Mouse (Mus musculus) stomach, postnatal 0 days (tissue): ENCODE measurements at regions not wholly inside any gene's neighbourhood (a gene's known extent, or its start where the extent isn't known, plus 50 kb on each side); places are given as distances from the start of the nearest gene placed in this dataset.

Experiments used
- CTCF ChIP-seq: IDR thresholded peaks from 2 replicates; pipeline ENCODE4 v1.5.1; 2016; ENCODE audit warnings: antibody characterized with exemption, low read depth, mild to moderate bottlenecking, moderate library complexity
- EP300 ChIP-seq: optimal IDR thresholded peaks from 2 replicates; pipeline ENCODE3; 2016; ENCODE audit warnings: antibody characterized with exemption

DNA sequence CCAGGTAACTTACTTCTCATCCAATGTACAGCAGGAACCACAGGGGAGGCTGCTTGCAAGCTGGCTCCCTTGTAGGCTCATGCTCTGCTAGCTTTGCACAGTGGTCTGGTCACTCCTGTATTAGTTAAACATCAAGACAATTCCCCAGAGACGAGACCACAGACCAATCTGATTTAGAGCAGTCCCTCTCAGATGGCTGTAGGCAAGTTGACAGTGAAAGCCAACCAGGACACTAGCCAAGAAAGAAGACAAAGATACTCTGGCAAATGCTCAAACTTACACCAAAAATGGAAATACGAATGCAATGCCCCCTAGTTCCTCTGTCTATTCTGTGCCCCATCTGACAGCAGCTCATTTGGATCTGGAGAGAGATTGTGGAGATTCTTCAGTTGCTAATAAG lies 181.8 kb upstream of the Prr30 start:
- no peak for TF ChIP-seq CTCF
- no peak for TF ChIP-seq EP300
